Mouse (Mus musculus) layer of hippocampus, postnatal 36 days (tissue): ENCODE data around the gene Mkks. TPM values are rescaled to one million over a fixed set of nuclear protein-coding genes. Genes with fewer than 3 reads are reported as not detected.
"Not testable (repeated sequence)": the region's sequence is repeated elsewhere in the genome, so short reads cannot be mapped to it uniquely, and the experiment has no call there.

ENCODE experiments used
- DNase-seq, 2 experiments: peaks; one replicate each; pipeline ENCODE4 v3.0.0; 2022
- total RNA-seq, 2 experiments: library from RNA; stranded (reverse); gene quantifications; 2 replicates each; pipeline ENCODE4 v1.2.3; 2021

Mkks gene
- 10 to 100 TPM; 25.7 to 28.5 TPM for total RNA-seq

- DNase-seq = peak; percentile 99
These were observed at the start of gene Mkks, which contains the start of the genes Slx4ip and AL731706.1 for GRCm38 (mm10) chr2:136891068-136891950. TSS of gene Mkks (minus strand) at chr2:136891389. TSS of gene Slx4ip (plus strand) at chr2:136891218. TSS of gene AL731706.1 (minus strand) at chr2:136891389.

GRCm38 (mm10) chr2:136938249-136938648 lies 47.1 kb upstream of the Mkks start:
- no peak for DNase-seq

GRCm38 (mm10) chr2:136936391-136937288 lies 45.5 kb upstream of the Mkks start:
- no peak for DNase-seq

- DNase-seq = peak; percentile 12 to 31
These were observed 29.8 kb upstream of the Mkks start for GRCm38 (mm10) chr2:136921003-136921408.

- no peak for DNase-seq
These were observed 29.2 kb upstream of the Mkks start for GRCm38 (mm10) chr2:136920257-136920993.

GRCm38 (mm10) chr2:136919433-136919832 lies 28.2 kb upstream of the Mkks start:
- DNase-seq = no peak

GRCm38 (mm10) chr2:136914334-136914902 lies 23.2 kb upstream of the Mkks start:
- no peak for DNase-seq

- DNase-seq = no peak
These were observed 21.8 kb upstream of the Mkks start for GRCm38 (mm10) chr2:136913021-136913420.

- DNase-seq = no peak
These were observed 20.8 kb upstream of the Mkks start for GRCm38 (mm10) chr2:136911958-136912411.

- no peak for DNase-seq
These were observed 18.1 kb upstream of the Mkks start for GRCm38 (mm10) chr2:136909298-136909697.

GRCm38 (mm10) chr2:136908596-136908995 lies 17.4 kb upstream of the Mkks start:
- no peak for DNase-seq

GRCm38 (mm10) chr2:136896131-136896530 lies 4.9 kb upstream of the Mkks start:
- no peak for DNase-seq

- no peak for DNase-seq
These were observed 3.3 kb upstream of the Mkks start for GRCm38 (mm10) chr2:136894494-136894893.

- peak; percentile 97 for DNase-seq
These were observed 772 bp upstream of the Mkks start for GRCm38 (mm10) chr2:136891951-136892371.

- not testable (repeated sequence) for DNase-seq
These were observed 497 bp downstream of the Mkks start for GRCm38 (mm10) chr2:136890716-136891067.

GRCm38 (mm10) chr2:136886846-136887245 lies 4.3 kb downstream of the Mkks start:
- peak; percentile 17 to 20 for DNase-seq

- no peak for DNase-seq
These were observed 5.6 kb downstream of the Mkks start, which contains the start of gene AL731706.2 for GRCm38 (mm10) chr2:136885579-136885978. TSS of gene AL731706.2 (minus strand) at chr2:136885679.

GRCm38 (mm10) chr2:136854543-136855388 lies 36.4 kb downstream of the Mkks start:
- DNase-seq = no peak

- no peak for DNase-seq
These were observed 40.8 kb downstream of the Mkks start for GRCm38 (mm10) chr2:136850366-136850765.

- DNase-seq = no peak
These were observed 53.2 kb downstream of the Mkks start for GRCm38 (mm10) chr2:136837994-136838393.

- no peak for DNase-seq
These were observed 55.3 kb downstream of the Mkks start for GRCm38 (mm10) chr2:136835882-136836281.
